Mouse (Mus musculus): ENCODE data around the gene Nudt12. TPM values are rescaled to one million over a fixed set of nuclear protein-coding genes. Genes with fewer than 3 reads are reported as not detected.

Nudt12 gene
- polyA plus RNA-seq (2014; fragmentation: Illumina TruSeq; extraction: RNeasy Lipid Tissue Mini Kit (QIAGEN cat#74804); ENCODE audit: low read depth, low replicate concordance): 5.8 TPM

DNA sequence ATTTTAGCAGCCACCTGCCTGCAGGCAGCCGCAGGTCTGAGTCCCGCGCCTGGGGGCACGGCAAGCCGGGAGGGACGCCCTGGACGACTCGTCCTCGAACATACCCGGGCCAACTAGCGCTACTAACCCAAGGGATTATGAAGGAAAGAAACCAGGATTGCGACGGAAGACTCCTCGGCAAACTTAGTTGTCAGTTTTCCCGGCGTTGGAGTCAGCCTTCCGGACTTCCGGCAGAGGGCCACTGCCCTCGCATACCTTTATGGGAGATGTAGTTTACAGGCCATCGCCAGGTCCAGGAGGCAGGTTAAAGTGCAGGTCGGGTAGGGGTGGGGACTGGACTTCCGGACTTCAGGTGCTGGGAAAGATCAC lies at the start of gene Nudt12:
Nudt12 (minus strand) TSS at position 282 of the 369 bp plus-strand sequence.

DNA sequence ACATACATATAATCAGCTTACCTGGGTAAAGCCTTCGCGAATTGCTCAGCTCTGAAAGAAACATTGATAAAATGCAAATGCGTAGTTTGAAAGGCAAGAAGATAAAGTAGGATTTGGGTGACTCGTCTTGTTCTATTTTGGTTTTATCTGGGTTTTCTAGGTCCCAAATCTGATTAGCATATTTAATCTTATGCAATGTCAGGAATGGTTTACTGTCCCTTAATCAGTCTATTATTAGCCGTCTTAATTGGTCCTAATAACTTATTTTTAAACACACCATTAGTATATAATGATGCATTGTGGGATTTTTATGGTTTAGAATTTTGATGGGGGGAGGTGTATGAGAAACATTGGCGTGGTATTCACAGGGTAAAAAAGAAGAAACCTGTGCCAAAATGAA lies 21.9 kb downstream of the Nudt12 start, which contains the start of gene Pdzph1:
Pdzph1 (minus strand) TSS at position 101 of the 400 bp plus-strand sequence.

Other genes with a start within 250 kb of the Nudt12 start
- 58.6 TPM for gene Pdzph1, start 22.0 kb downstream of the Nudt12 start, polyA plus RNA-seq (2014; fragmentation: Illumina TruSeq; extraction: RNeasy Lipid Tissue Mini Kit (QIAGEN cat#74804); ENCODE audit: low read depth, low replicate concordance)